Mouse (Mus musculus) cerebellum, adult 2 months (tissue): ENCODE data around the gene Cisd3. TPM values are rescaled to one million over a fixed set of nuclear protein-coding genes. Genes with fewer than 3 reads are reported as not detected.
"Not testable (repeated sequence)": the region's sequence is repeated elsewhere in the genome, so short reads cannot be mapped to it uniquely, and the experiment has no call there.

Source experiments
- DNase-seq, 2 experiments: peaks; one replicate each; pipeline ENCODE4 v3.0.0; 2021
- H3K27ac ChIP-seq: fragments of 200-500 bp; 2 replicates; pipeline ENCODE4 v1.5.1; 2012; ENCODE audit warnings: low read length, control low read depth, inconsistent platforms; ENCODE audit not compliant: insufficient read depth
- H3K27me3 ChIP-seq: fragments of 200-500 bp; 2 replicates; pipeline ENCODE4 v1.6.1; 2012; ENCODE audit warnings: inconsistent platforms, mild to moderate bottlenecking, low read length, moderate library complexity; ENCODE audit not compliant: control insufficient read depth, insufficient read depth
- H3K4me1 ChIP-seq: fragments of 200-500 bp; 2 replicates; pipeline ENCODE4 v1.6.1; 2011; ENCODE audit warnings: low read length; ENCODE audit not compliant: control insufficient read depth, insufficient read depth
- H3K4me3 ChIP-seq: fragments of 200-500 bp; replicated peaks from 2 replicates; pipeline ENCODE3; 2011; ENCODE audit warnings: mild to moderate bottlenecking, low read depth, low read length, control low read depth; ENCODE audit not compliant: insufficient read depth
- CTCF ChIP-seq: fragments of 200-500 bp; IDR thresholded peaks from 2 replicates; pipeline ENCODE4 v1.5.1; 2011; ENCODE audit warnings: low read depth, mild to moderate bottlenecking, control low read depth, low read length, moderate library complexity, borderline replicate concordance; ENCODE audit not compliant: insufficient read depth
- POLR2A ChIP-seq: fragments of 200-500 bp; IDR thresholded peaks from 2 replicates; pipeline ENCODE4 v1.6.1; 2011; ENCODE audit warnings: low read length, control low read depth, borderline replicate concordance; ENCODE audit not compliant: insufficient read depth
- WGBS: fragments of 180-500 bp; shearing (Covaris S2); methylation state at CpG from one replicate; pipeline ENCODE4 v1.1.7; 2018; 5-methylcytosine and 5-hydroxymethylcytosine counted together
- polyA plus RNA-seq: library from polyadenylated mRNA; depleted of rRNA; stranded (reverse); fragments of >200 nt; gene quantifications from 2 replicates; pipeline ENCODE4 v1.2.3, GENCODE M21; 2012; rRNA removed

The Cisd3 gene
- 70.2 and 72.2 TPM in 2 replicates for polyA plus RNA-seq

DNA sequence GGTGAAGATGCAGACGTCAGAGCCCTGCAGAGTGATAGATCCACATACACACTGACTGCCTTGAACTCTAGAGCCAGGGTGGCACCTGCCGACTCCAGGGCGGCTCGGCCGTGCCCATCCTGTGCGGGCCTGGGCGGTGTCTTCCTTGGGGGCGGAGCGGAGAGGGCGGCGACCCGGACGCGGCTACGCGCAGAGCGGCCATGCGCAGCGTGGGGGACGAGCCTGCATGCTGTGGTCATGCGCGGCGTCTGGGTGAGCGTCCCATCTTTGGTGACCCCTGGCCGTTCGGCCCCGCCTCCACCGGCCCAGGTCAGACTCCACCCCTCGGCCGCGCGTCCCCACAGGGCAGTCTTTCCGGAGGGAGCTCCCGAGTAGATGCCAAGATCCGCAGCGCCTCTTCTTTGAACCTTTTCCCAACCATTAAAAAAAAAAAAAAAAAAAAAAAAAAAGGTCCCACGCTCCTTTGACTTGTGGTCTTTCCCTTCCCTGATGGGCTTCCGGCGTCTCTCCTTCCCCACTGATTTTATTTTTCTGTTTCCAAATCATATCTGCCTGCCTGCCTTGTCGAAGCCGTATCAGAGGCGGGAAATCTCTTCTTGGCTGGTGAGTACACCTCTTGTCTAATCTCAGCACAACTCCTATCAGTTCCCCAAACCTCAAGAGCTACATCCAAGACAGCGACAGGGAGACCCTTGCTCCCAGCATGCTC, at the start of gene Cisd3:
Cisd3 (plus strand) TSS at position 214 of the 709 bp plus-strand sequence.
- DNase-seq: peak; percentile 94 to 96
- under 1% methylated on average over 43 of the region's 43 CpGs for WGBS
- Histone ChIP-seq H3K27ac (peak within 1 kb of the TSS; percentile 50; the same call in 1 of the 2 replicates), H3K4me1 (peaks cover 16% of the 10 kb centered on the region), H3K27me3 (no peaks in the 10 kb centered on the region), H3K4me3 (peak within 1 kb of the TSS; percentile 75)
- TF ChIP-seq POLR2A: peak; percentile 66; the same call in 1 of the 2 replicates
- TF ChIP-seq CTCF: no peak

DNA sequence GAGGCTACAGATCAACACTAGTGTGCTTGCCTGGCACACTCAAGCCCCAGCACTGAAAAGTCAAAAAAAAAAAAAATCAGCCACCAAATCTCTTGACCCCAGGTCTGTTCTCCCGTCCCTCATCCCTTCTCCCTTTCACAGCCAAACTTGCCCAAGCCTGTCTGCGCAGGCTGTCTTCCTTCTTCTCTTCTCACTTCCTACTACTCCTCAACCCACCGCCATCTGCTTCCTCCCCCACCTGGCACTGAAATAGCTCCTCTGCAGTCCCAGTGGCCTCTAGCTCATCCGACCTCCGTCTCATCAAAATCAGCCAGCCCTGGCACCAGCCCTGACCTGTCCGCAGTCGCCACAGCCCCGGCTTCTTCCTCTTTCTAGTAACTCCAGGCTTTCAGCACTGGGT, 44.0 kb upstream of the Cisd3 start:
- WGBS: 9% methylated on average over 8 of the region's 8 CpGs
- peaks cover 6% of the 10 kb centered on the region for H3K4me1 ChIP-seq
- no peak overlapping the region for H3K27ac ChIP-seq
- TF ChIP-seq POLR2A: no peak
- TF ChIP-seq CTCF: no peak
- peak; percentile 31 to 52 for DNase-seq
- H3K27me3 ChIP-seq: no peaks in the 10 kb centered on the region
- no peak overlapping the region for H3K4me3 ChIP-seq

DNA sequence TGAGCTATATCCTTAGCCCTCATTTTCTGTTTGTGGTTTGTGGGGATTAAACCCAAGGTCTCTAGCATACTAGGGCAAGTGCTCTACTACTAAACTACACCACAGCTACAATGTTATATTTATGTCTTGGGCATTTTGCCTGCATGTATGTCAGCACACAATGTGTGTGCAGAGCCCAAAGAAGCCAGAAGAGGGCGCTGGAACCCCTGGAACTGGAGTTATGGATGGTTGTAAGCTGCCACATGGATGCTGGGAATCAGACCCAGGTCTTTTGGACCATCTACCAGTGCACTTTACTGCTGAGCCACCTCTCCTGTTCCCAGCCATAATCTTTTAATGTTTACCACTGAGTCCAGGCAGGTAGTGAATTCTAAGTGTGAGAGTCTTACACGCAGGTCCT, 42.9 kb upstream of the Cisd3 start:
- no peak for DNase-seq
- H3K27ac ChIP-seq: no peak overlapping the region

DNA sequence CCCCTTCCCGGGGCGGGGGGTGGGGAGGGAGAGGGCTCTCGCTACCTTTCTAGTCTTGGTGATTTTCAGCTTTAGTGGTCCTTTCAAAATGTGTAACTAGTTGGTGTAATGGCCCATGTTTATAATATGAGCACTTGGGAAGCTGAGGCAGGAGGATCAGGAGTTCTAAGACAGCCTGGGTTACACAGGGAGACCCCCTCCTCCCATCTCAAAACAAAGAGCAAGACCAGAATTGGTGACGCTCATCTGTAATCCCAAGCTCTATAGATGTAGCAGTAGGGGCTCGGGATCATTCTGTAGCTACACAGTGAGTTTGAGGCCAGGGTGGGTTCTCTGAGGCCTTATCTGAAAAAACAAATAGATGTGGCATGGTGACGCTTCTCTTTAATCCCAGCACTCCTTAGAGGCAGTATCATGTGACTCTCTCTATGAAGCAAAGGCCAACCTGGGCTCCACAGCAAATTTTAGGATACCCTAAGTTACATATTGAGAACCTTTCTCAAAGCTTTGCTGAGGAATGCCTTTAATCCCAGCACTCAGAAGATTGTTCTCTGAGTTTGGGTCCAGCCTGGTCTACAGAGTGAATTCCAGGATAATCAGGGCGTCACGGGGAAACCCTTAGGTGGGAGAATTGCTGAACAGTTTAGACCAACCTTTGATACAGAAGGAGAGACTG, 42.1 kb upstream of the Cisd3 start:
- no peak overlapping the region for H3K27ac ChIP-seq
- H3K4me1 ChIP-seq: peaks cover 6% of the 10 kb centered on the region
- H3K4me3 ChIP-seq: no peak overlapping the region
- H3K27me3 ChIP-seq: no peaks in the 10 kb centered on the region
- DNase-seq: no peak
- 86% methylated on average over 8 of the region's 8 CpGs for WGBS
- TF ChIP-seq POLR2A (no peak), CTCF (no peak)

More for the DNA sequence above, 42.9 kb upstream of the Cisd3 start:
- no peak overlapping the region for H3K4me3 ChIP-seq
- H3K4me1 ChIP-seq: peaks cover 6% of the 10 kb centered on the region
- WGBS: 48% methylated on average over 2 of the region's 2 CpGs
- no peaks in the 10 kb centered on the region for H3K27me3 ChIP-seq
- TF ChIP-seq POLR2A (no peak), CTCF (peak; percentile 20; the same call in 1 of the 2 replicates)

DNA sequence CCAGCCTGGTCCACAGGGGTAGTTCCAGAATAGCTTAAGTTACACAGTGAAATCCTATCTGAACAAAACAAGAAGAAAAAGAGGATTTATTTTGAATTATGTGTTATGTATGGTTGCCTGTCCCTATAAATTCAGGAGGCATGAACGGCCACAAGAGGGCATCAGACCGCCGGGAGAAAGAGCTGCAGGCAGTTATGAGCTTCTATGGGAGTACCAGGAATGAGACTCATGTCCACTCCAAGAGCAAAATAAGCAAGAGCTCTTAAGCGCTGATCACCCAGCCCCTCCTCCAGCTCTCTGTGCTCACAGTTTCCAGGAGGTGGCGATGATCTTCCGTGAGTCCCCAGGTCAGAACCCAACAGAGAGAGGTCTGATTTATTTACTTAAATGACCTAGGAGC, 40.8 kb upstream of the Cisd3 start:
- WGBS: 4% methylated on average over 6 of the region's 6 CpGs
- peak; percentile 68 to 78 for DNase-seq
- Histone ChIP-seq H3K4me3 (no peak overlapping the region), H3K27ac (no peak overlapping the region), H3K4me1 (peaks cover 6% of the 10 kb centered on the region), H3K27me3 (no peaks in the 10 kb centered on the region)
- TF ChIP-seq POLR2A (no peak), CTCF (peak; percentile 73)

DNA sequence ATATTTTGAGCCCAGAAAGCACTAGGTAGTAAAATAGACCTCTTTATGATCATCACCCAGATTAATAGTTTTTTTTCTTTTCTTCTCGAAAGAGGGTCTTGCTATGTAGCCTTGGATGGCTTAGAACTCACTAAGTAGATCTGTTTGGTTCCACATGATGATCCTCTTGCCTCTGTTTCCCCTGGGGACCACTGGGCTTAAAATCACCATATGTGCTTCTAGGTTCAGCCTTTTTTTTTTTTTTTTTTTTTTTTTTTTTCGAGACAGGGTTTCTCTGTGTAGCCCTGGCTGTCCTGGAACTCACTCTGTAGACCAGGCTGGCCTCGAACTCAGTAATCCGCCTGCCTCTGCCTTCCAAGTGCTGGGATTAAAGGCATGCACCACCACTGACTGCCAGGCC, 37.1 kb upstream of the Cisd3 start:
- H3K4me3 ChIP-seq, H3K27me3 ChIP-seq, DNase-seq, H3K27ac ChIP-seq: not testable (repeated sequence)
- peaks cover 11% of the 10 kb centered on the region for H3K4me1 ChIP-seq
- WGBS: 71% methylated on average over 4 of the region's 4 CpGs

DNA sequence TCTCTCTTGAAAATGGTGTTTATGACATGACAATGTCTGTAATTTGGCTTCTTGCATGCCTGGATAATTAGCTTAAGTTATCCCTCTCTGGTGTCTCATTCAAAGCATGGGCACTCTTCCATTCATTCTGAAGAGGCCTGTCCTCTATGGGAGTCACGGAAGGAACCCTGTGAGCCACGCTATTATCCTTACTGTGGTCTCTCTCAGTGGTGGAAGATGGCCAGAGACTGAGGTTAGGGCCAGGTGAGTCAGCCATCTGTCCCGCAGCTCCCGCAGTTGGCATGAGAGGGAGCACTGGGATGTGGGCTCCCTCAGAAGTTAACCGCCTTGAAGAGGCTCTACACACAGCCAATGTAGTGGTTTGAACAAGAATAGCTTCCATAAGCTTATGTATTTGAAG, 35.3 kb upstream of the Cisd3 start:
- DNase-seq: peak; percentile 71 to 81
- WGBS: 2% methylated on average over 5 of the region's 5 CpGs
- no peaks in the 10 kb centered on the region for H3K27me3 ChIP-seq
- peak overlapping the region; percentile 5; the same call in 1 of the 2 replicates for H3K27ac ChIP-seq
- TF ChIP-seq POLR2A: peak; percentile 15; the same call in 1 of the 2 replicates
- TF ChIP-seq CTCF: no peak
- H3K4me3 ChIP-seq: no peak overlapping the region
- peaks cover 11% of the 10 kb centered on the region for H3K4me1 ChIP-seq

DNA sequence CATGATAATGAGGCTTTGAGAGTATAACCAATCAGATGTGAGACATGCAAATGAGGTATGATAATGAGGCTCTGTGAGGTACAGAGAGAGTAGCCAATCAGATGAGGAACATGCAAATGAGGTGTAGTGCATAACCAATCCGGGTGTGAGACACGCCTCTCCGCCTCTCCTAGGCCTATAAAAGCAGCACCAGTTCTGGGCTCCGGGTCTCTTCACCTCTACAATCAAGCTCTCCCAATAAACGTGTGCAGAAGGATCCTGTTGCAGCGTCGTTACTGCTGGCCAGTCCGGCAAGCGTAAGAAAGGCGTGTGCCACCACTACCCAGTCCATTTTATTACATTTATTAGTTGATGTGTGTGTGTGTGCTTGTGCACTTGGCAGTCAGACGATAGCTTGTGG, 32.2 kb upstream of the Cisd3 start:
- H3K4me3 ChIP-seq, H3K27ac ChIP-seq, H3K27me3 ChIP-seq, DNase-seq: not testable (repeated sequence)
- WGBS: 92% methylated on average over 11 of the region's 11 CpGs
- peaks cover 17% of the 10 kb centered on the region for H3K4me1 ChIP-seq
